Comparison of ENCODE assay signal across 27 mouse cellular contexts in genomic region chr13:73839137-73839548, GRCm38 (mm10). TPM values are rescaled to one million over a fixed set of nuclear protein-coding genes. Genes with fewer than 3 reads are reported as not detected.
DNase-seq lines count a peak whose midpoint lies in the region; ATAC-seq and TF ChIP-seq lines count a peak whose summit lies in the region.
"Had no signal": no experiment of that assay in that cellular context is flagged by ENCODE, and none has a peak within 500 bp of the region (broad histone marks: within the 10 kb centered on the region; RNA-seq: fewer than 3 reads in every experiment).

No protein-coding gene starts in this region.

- no peaks in the 10 kb centered on the region for H3K27me3 ChIP-seq in forebrain, postnatal 0 days (ENCODE audit: insufficient read depth, low read length)
- no peaks in the 10 kb centered on the region for H3K27me3 ChIP-seq in forebrain, embryonic 11.5 days (ENCODE audit: control insufficient read depth, insufficient read depth, low read length)
- no peaks in the 10 kb centered on the region for H3K27me3 ChIP-seq in midbrain, embryonic 15.5 days (replicated peaks)
- no peaks in the 10 kb centered on the region for H3K27me3 ChIP-seq in stomach, postnatal 0 days (ENCODE audit: control insufficient read depth, insufficient read depth, low read length)
- no peaks in the 10 kb centered on the region for H3K27me3 ChIP-seq in heart, embryonic 11.5 days (ENCODE audit: control insufficient read depth, insufficient read depth, low read length)
- H3K27me3 ChIP-seq: embryonic facial prominence, embryonic 15.5 days; heart, embryonic 15.5 days had no signal

- H3K4me3 ChIP-seq in forebrain, postnatal 0 days (ENCODE audit: low read depth, low read length), result no peak overlapping the region
- no peak overlapping the region for H3K4me3 ChIP-seq in forebrain, embryonic 11.5 days (ENCODE audit: low read depth, low read length)
- H3K4me3 ChIP-seq in midbrain, embryonic 15.5 days, result no peak overlapping the region
- no peak overlapping the region for H3K4me3 ChIP-seq in stomach, postnatal 0 days (ENCODE audit: low read depth, low read length)
- H3K4me3 ChIP-seq in heart, embryonic 11.5 days (ENCODE audit: low read depth, low read length), result no peak overlapping the region
- H3K4me3 ChIP-seq: embryonic facial prominence, embryonic 15.5 days; heart, adult 2 months; heart, embryonic 15.5 days; limb, embryonic 13.5 days; liver, embryonic 12.5 days had no signal

- H3K4me1 ChIP-seq in forebrain, postnatal 0 days (ENCODE audit: insufficient read depth), result no peaks in the 10 kb centered on the region
- H3K4me1 ChIP-seq in forebrain, embryonic 11.5 days (replicated peaks; ENCODE audit: control insufficient read depth, insufficient read depth, low read length), result 0 out of 2 replicates have a peak, but pooled peaks cover 1% of the 10 kb centered on the region
- peaks cover 24% of the 10 kb centered on the region for H3K4me1 ChIP-seq in midbrain, embryonic 15.5 days
- H3K4me1 ChIP-seq in stomach, postnatal 0 days (replicated peaks; ENCODE audit: control insufficient read depth, insufficient read depth), result 0 out of 2 replicates have a peak, but pooled peaks cover 2% of the 10 kb centered on the region
- 0 out of 2 replicates have a peak, but pooled peaks cover 12% of the 10 kb centered on the region for H3K4me1 ChIP-seq in heart, embryonic 11.5 days (ENCODE audit: control insufficient read depth, insufficient read depth, low read length)
- H3K4me1 ChIP-seq: liver, embryonic 12.5 days had no signal

- no peak for TF ChIP-seq CTCF in forebrain, postnatal 0 days (IDR thresholded peaks at IDR 0.05; ENCODE audit: low read depth)
- TF ChIP-seq CTCF in stomach, postnatal 0 days (IDR thresholded peaks at IDR 0.05; ENCODE audit: low read depth), result no peak

- H3K36me3 ChIP-seq in forebrain, postnatal 0 days (ENCODE audit: insufficient read depth), result peaks cover 4% of the 10 kb centered on the region; the same call in 1 of the 2 replicates
- H3K36me3 ChIP-seq in forebrain, embryonic 11.5 days (ENCODE audit: control insufficient read depth, insufficient read depth, low read length), result no peaks in the 10 kb centered on the region
- no peaks in the 10 kb centered on the region for H3K36me3 ChIP-seq in midbrain, embryonic 15.5 days (replicated peaks)
- no peaks in the 10 kb centered on the region; the same call in 1 of the 2 replicates for H3K36me3 ChIP-seq in stomach, postnatal 0 days (ENCODE audit: control insufficient read depth, insufficient read depth, low read length)
- H3K36me3 ChIP-seq in heart, embryonic 11.5 days (ENCODE audit: control insufficient read depth, insufficient read depth, low read length), result no peaks in the 10 kb centered on the region
- H3K36me3 ChIP-seq: heart, embryonic 15.5 days; liver, embryonic 12.5 days had no signal

- no peak overlapping the region for H3K9ac ChIP-seq in forebrain, postnatal 0 days
- H3K9ac ChIP-seq in forebrain, embryonic 11.5 days (ENCODE audit: low read length), result no peak overlapping the region
- H3K9ac ChIP-seq in midbrain, embryonic 15.5 days, result no peak overlapping the region
- H3K9ac ChIP-seq in stomach, postnatal 0 days (ENCODE audit: low read length), result no peak overlapping the region
- no peak overlapping the region for H3K9ac ChIP-seq in heart, embryonic 11.5 days (ENCODE audit: low read depth, low read length)
- H3K9ac ChIP-seq: embryonic facial prominence, embryonic 15.5 days; heart, embryonic 15.5 days; limb, embryonic 13.5 days; liver, embryonic 12.5 days had no signal

- TF ChIP-seq EP300 in stomach, postnatal 0 days (optimal IDR thresholded peaks at IDR 0.05), result no peak

- 55% methylated on average over 11 of the region's 11 CpGs for WGBS in forebrain, postnatal 0 days
- WGBS in forebrain, embryonic 11.5 days, result 74% methylated on average over 11 of the region's 11 CpGs
- 53% methylated on average over 11 of the region's 11 CpGs for WGBS in midbrain, embryonic 15.5 days
- WGBS in stomach, postnatal 0 days, result 80% methylated on average over 11 of the region's 11 CpGs
- 71% methylated on average over 11 of the region's 11 CpGs for WGBS in heart, embryonic 11.5 days (ENCODE audit: insufficient replicate concordance)

- peak; percentile 3 for DNase-seq in forebrain, postnatal 0 days
- no peak for DNase-seq in forebrain, embryonic 11.5 days (ENCODE audit: low spot score)
- DNase-seq in right cerebral cortex, postnatal 10 days (ENCODE audit: low spot score in 2 of 2), result peak; percentile 38 to 39
- no peak for DNase-seq in right cerebral cortex, postnatal 14 days
- no peak for DNase-seq in stomach, postnatal 0 days (ENCODE audit: low spot score)
- no peak for DNase-seq in cerebellum, adult 9-11 months
- DNase-seq: adrenal gland, postnatal 25 days; cerebellum, adult 11 months; cerebellum, postnatal 36 days; gastrocnemius, postnatal 36 days; heart, adult 2 months; heart, postnatal 36 days; kidney, adult 18-20 months; kidney, postnatal 10 days; lung, adult 18-20 months; lung, postnatal 10 days; right cerebral cortex, adult 18-20 months; thymus, adult 2 months; thymus, postnatal 4 days had no signal

- no peak overlapping the region for H3K4me2 ChIP-seq in forebrain, postnatal 0 days (ENCODE audit: low read depth)
- H3K4me2 ChIP-seq in forebrain, embryonic 11.5 days (ENCODE audit: low read depth, low read length, severe bottlenecking), result no peak overlapping the region
- H3K4me2 ChIP-seq in midbrain, embryonic 15.5 days, result no peak overlapping the region
- no peak overlapping the region for H3K4me2 ChIP-seq in stomach, postnatal 0 days (replicated peaks; ENCODE audit: low read depth)
- no peak overlapping the region for H3K4me2 ChIP-seq in heart, embryonic 11.5 days
- H3K4me2 ChIP-seq: embryonic facial prominence, embryonic 15.5 days; heart, embryonic 15.5 days; limb, embryonic 13.5 days; liver, embryonic 12.5 days had no signal

- H3K9me3 ChIP-seq in forebrain, postnatal 0 days (ENCODE audit: low read length), result no peaks in the 10 kb centered on the region
- no peaks in the 10 kb centered on the region for H3K9me3 ChIP-seq in forebrain, embryonic 11.5 days (ENCODE audit: control insufficient read depth, low read length)
- H3K9me3 ChIP-seq in midbrain, embryonic 15.5 days, result no peaks in the 10 kb centered on the region
- no peaks in the 10 kb centered on the region for H3K9me3 ChIP-seq in stomach, postnatal 0 days (ENCODE audit: control insufficient read depth, low read length)
- no peaks in the 10 kb centered on the region for H3K9me3 ChIP-seq in heart, embryonic 11.5 days (replicated peaks; ENCODE audit: control insufficient read depth, low read length)
- H3K9me3 ChIP-seq: embryonic facial prominence, embryonic 15.5 days; heart, embryonic 15.5 days; limb, embryonic 13.5 days; liver, embryonic 12.5 days had no signal

- peak; percentile 19 for ATAC-seq in forebrain, postnatal 0 days
- no peak for ATAC-seq in forebrain, embryonic 11.5 days (replicated peaks; ENCODE audit: low FRiP score)
- ATAC-seq in midbrain, embryonic 15.5 days (replicated peaks), result peak; percentile 59
- 0 out of 2 replicates have a peak, but pooled peaks have one; percentile 10 for ATAC-seq in stomach, postnatal 0 days (ENCODE audit: low FRiP score, low TSS enrichment)
- no peak for ATAC-seq in heart, embryonic 11.5 days (replicated peaks; ENCODE audit: insufficient number of reproducible peaks, low FRiP score, low TSS enrichment)
- ATAC-seq: CD4-positive, CD25-positive, alpha-beta regulatory T cell, adult 4 months; liver, embryonic 12.5 days had no signal

- no peak overlapping the region for H3K27ac ChIP-seq in forebrain, postnatal 0 days (ENCODE audit: low read depth, low read length)
- H3K27ac ChIP-seq in forebrain, embryonic 11.5 days (ENCODE audit: low read depth, low read length), result no peak overlapping the region
- H3K27ac ChIP-seq in midbrain, embryonic 15.5 days, result no peak overlapping the region
- no peak overlapping the region for H3K27ac ChIP-seq in stomach, postnatal 0 days (replicated peaks)
- H3K27ac ChIP-seq in heart, embryonic 11.5 days (ENCODE audit: low read depth, low read length), result no peak overlapping the region
- H3K27ac ChIP-seq: embryonic facial prominence, embryonic 15.5 days; heart, adult 2 months; heart, embryonic 15.5 days; limb, embryonic 13.5 days; liver, embryonic 12.5 days had no signal

RNA-seq across cellular contexts. Expression of gene Nkd2, which starts 8.3 kb away (rescaled TPM):
- 27.8 and 35.3 TPM in 2 replicates for total RNA-seq in forebrain, postnatal 0 days (2014; rRNA removed)
- polyA plus RNA-seq in forebrain, postnatal 0 days (2015; fragmentation: Nextera tagmentation; extraction: Ambion mirVana), result 15.2 TPM in 2 replicates
- 12.3 and 13.5 TPM in 2 replicates for polyA plus RNA-seq in forebrain, embryonic 11.5 days (2014; fragmentation: Nextera tagmentation; extraction: Ambion mirVana)
- polyA plus RNA-seq in midbrain, embryonic 15.5 days (2015; fragmentation: Nextera tagmentation; extraction: Ambion mirVana), result 16.7 and 16.9 TPM in 2 replicates
- polyA plus RNA-seq in stomach, postnatal 0 days (2015; fragmentation: Nextera tagmentation; extraction: Ambion mirVana), result 4.5 and 4.7 TPM in 2 replicates
- polyA plus RNA-seq in heart, embryonic 11.5 days (2014; fragmentation: Nextera tagmentation; extraction: Ambion mirVana), result 2.3 and 2.4 TPM in 2 replicates
- total RNA-seq: neutrophil, adult 5-6 weeks had no signal

Comparison
In these comparisons a context has a peak if more than half of its experiments do, and no peak if none do; other contexts are left out.
1. ATAC-seq: peak in forebrain, postnatal 0 days (single experiment), midbrain, embryonic 15.5 days (single experiment) and stomach, postnatal 0 days (single experiment); none in forebrain, embryonic 11.5 days (single experiment) and heart, embryonic 11.5 days (single experiment).
2. DNase-seq: peak in forebrain, postnatal 0 days (single experiment) and right cerebral cortex, postnatal 10 days (2 of 2); none in forebrain, embryonic 11.5 days (single experiment), right cerebral cortex, postnatal 14 days (single experiment), stomach, postnatal 0 days (single experiment) and cerebellum, adult 9-11 months (single experiment).